Mouse (Mus musculus): ENCODE data around the gene Cldn15. TPM values are rescaled to one million over a fixed set of nuclear protein-coding genes. Genes with fewer than 3 reads are reported as not detected.
"Not testable (repeated sequence)": the region's sequence is repeated elsewhere in the genome, so short reads cannot be mapped to it uniquely, and the experiment has no call there.

Cldn15 gene
- polyA plus RNA-seq, 1 experiment from 2014 or later: 0.28 TPM

GRCm38 (mm10) chr5:136936750-136937149, 29.7 kb upstream of the Cldn15 start:
- no peak overlapping the region for H3K4me3 ChIP-seq
- no peaks in the 10 kb centered on the region for H3K9me3 ChIP-seq
- H3K27ac ChIP-seq (replicated peaks): no peak overlapping the region
- no peak overlapping the region for H3K4me2 ChIP-seq (replicated peaks)
- WGBS: 87% methylated on average over 6 of the region's 6 CpGs
- no peak for ATAC-seq (replicated peaks)
- no peaks in the 10 kb centered on the region for H3K27me3 ChIP-seq
- H3K4me1 ChIP-seq: no peaks in the 10 kb centered on the region
- no peaks in the 10 kb centered on the region for H3K36me3 ChIP-seq
- no peak overlapping the region for H3K9ac ChIP-seq (replicated peaks)

GRCm38 (mm10) chr5:136937621-136938020, 28.8 kb upstream of the Cldn15 start:
- H3K36me3 ChIP-seq: no peaks in the 10 kb centered on the region
- no peaks in the 10 kb centered on the region for H3K4me1 ChIP-seq
- no peak overlapping the region for H3K9ac ChIP-seq (replicated peaks)
- ATAC-seq (replicated peaks): no peak
- no peak overlapping the region for H3K4me3 ChIP-seq
- H3K27me3 ChIP-seq: no peaks in the 10 kb centered on the region
- H3K27ac ChIP-seq (replicated peaks): no peak overlapping the region
- no peaks in the 10 kb centered on the region for H3K9me3 ChIP-seq
- no peak overlapping the region for H3K4me2 ChIP-seq (replicated peaks)
- 92% methylated on average over 5 of the region's 5 CpGs for WGBS

GRCm38 (mm10) chr5:136939284-136939683, 27.1 kb upstream of the Cldn15 start:
- 63% methylated on average over 7 of the region's 7 CpGs for WGBS

GRCm38 (mm10) chr5:136940029-136940428, 26.4 kb upstream of the Cldn15 start:
- H3K27me3 ChIP-seq; H3K4me1 ChIP-seq; H3K4me3 ChIP-seq; H3K27ac ChIP-seq (replicated peaks); H3K9me3 ChIP-seq; H3K9ac ChIP-seq (replicated peaks); H3K4me2 ChIP-seq (replicated peaks); ATAC-seq (replicated peaks); H3K36me3 ChIP-seq: not testable (repeated sequence)
- 91% methylated on average over 6 of the region's 6 CpGs for WGBS

More at GRCm38 (mm10) chr5:136939284-136939683, 27.1 kb upstream of the Cldn15 start:
- Histone ChIP-seq H3K27ac (replicated peaks) (no peak overlapping the region), H3K4me1 (no peaks in the 10 kb centered on the region), H3K4me3 (no peak overlapping the region), H3K9ac (replicated peaks) (no peak overlapping the region), H3K36me3 (no peaks in the 10 kb centered on the region), H3K9me3 (no peaks in the 10 kb centered on the region), H3K4me2 (replicated peaks) (no peak overlapping the region), H3K27me3 (no peaks in the 10 kb centered on the region)
- ATAC-seq (replicated peaks): no peak

- Histone ChIP-seq H3K36me3 (no peaks in the 10 kb centered on the region), H3K27me3 (no peaks in the 10 kb centered on the region), H3K4me2 (replicated peaks) (no peak overlapping the region), H3K27ac (replicated peaks) (no peak overlapping the region), H3K9ac (replicated peaks) (no peak overlapping the region), H3K4me3 (no peak overlapping the region), H3K4me1 (no peaks in the 10 kb centered on the region), H3K9me3 (no peaks in the 10 kb centered on the region)
- WGBS: 91% methylated on average over 12 of the region's 12 CpGs
- ATAC-seq (replicated peaks): no peak
Measured at GRCm38 (mm10) chr5:136940845-136941560, 25.4 kb upstream of the Cldn15 start.

- no peak overlapping the region for H3K4me2 ChIP-seq (replicated peaks)
- H3K9ac ChIP-seq (replicated peaks): no peak overlapping the region
- H3K27ac ChIP-seq (replicated peaks): no peak overlapping the region
- ATAC-seq (replicated peaks): no peak
- no peak overlapping the region for H3K4me3 ChIP-seq
- no peaks in the 10 kb centered on the region for H3K36me3 ChIP-seq
- H3K4me1 ChIP-seq: no peaks in the 10 kb centered on the region
- 79% methylated on average over 3 of the region's 3 CpGs for WGBS
- no peaks in the 10 kb centered on the region for H3K9me3 ChIP-seq
- no peaks in the 10 kb centered on the region for H3K27me3 ChIP-seq
Measured at GRCm38 (mm10) chr5:136942781-136943180, 23.6 kb upstream of the Cldn15 start.

- WGBS: 92% methylated on average over 2 of the region's 2 CpGs
- no peaks in the 10 kb centered on the region for H3K36me3 ChIP-seq
- H3K9ac ChIP-seq (replicated peaks): no peak overlapping the region
- no peak overlapping the region for H3K4me2 ChIP-seq (replicated peaks)
- no peak overlapping the region for H3K27ac ChIP-seq (replicated peaks)
- H3K9me3 ChIP-seq: no peaks in the 10 kb centered on the region
- no peaks in the 10 kb centered on the region for H3K27me3 ChIP-seq
- ATAC-seq (replicated peaks): no peak
- no peak overlapping the region for H3K4me3 ChIP-seq
- no peaks in the 10 kb centered on the region for H3K4me1 ChIP-seq
Measured at GRCm38 (mm10) chr5:136943382-136943781, 23.0 kb upstream of the Cldn15 start.

- no peak overlapping the region for H3K27ac ChIP-seq (replicated peaks)
- no peak overlapping the region for H3K9ac ChIP-seq (replicated peaks)
- no peak for ATAC-seq (replicated peaks)
- no peaks in the 10 kb centered on the region for H3K27me3 ChIP-seq
- H3K4me3 ChIP-seq: no peak overlapping the region
- no peaks in the 10 kb centered on the region for H3K36me3 ChIP-seq
- WGBS: 88% methylated on average over 12 of the region's 12 CpGs
- no peak overlapping the region for H3K4me2 ChIP-seq (replicated peaks)
- no peaks in the 10 kb centered on the region for H3K4me1 ChIP-seq
- no peaks in the 10 kb centered on the region for H3K9me3 ChIP-seq
Measured at GRCm38 (mm10) chr5:136945084-136945483, 21.3 kb upstream of the Cldn15 start.

- Histone ChIP-seq H3K9me3 (no peaks in the 10 kb centered on the region), H3K36me3 (no peaks in the 10 kb centered on the region), H3K9ac (replicated peaks) (no peak overlapping the region), H3K4me2 (replicated peaks) (no peak overlapping the region), H3K27me3 (no peaks in the 10 kb centered on the region), H3K4me1 (no peaks in the 10 kb centered on the region), H3K27ac (replicated peaks) (no peak overlapping the region), H3K4me3 (no peak overlapping the region)
- ATAC-seq (replicated peaks): no peak
Measured at GRCm38 (mm10) chr5:136947874-136948273, 18.5 kb upstream of the Cldn15 start.

- peaks cover 12% of the 10 kb centered on the region for H3K4me1 ChIP-seq
- 83% methylated on average over 14 of the region's 14 CpGs for WGBS
Measured at GRCm38 (mm10) chr5:136949551-136950336, 16.7 kb upstream of the Cldn15 start.

GRCm38 (mm10) chr5:136950521-136950920, 15.9 kb upstream of the Cldn15 start:
- no peak overlapping the region for H3K4me3 ChIP-seq
- H3K4me1 ChIP-seq: peaks cover 19% of the 10 kb centered on the region
- ATAC-seq (replicated peaks): no peak
- H3K9me3 ChIP-seq: no peaks in the 10 kb centered on the region
- no peak overlapping the region for H3K27ac ChIP-seq (replicated peaks)
- no peak overlapping the region for H3K4me2 ChIP-seq (replicated peaks)
- WGBS: 90% methylated on average over 6 of the region's 6 CpGs
- no peak overlapping the region for H3K9ac ChIP-seq (replicated peaks)
- H3K27me3 ChIP-seq: no peaks in the 10 kb centered on the region
- H3K36me3 ChIP-seq: no peaks in the 10 kb centered on the region

More at GRCm38 (mm10) chr5:136949551-136950336, 16.7 kb upstream of the Cldn15 start:
- H3K36me3 ChIP-seq; H3K9ac ChIP-seq (replicated peaks); H3K27ac ChIP-seq (replicated peaks); H3K27me3 ChIP-seq; ATAC-seq (replicated peaks); H3K4me3 ChIP-seq; H3K4me2 ChIP-seq (replicated peaks); H3K9me3 ChIP-seq: not testable (repeated sequence)

GRCm38 (mm10) chr5:136952153-136952552, 14.3 kb upstream of the Cldn15 start:
- ATAC-seq (replicated peaks): no peak
- H3K9ac ChIP-seq (replicated peaks): no peak overlapping the region
- H3K4me1 ChIP-seq: peaks cover 27% of the 10 kb centered on the region
- 0 out of 2 replicates have a peak, but pooled peaks cover 2% of the 10 kb centered on the region for H3K36me3 ChIP-seq
- no peak overlapping the region for H3K4me3 ChIP-seq
- no peak overlapping the region for H3K4me2 ChIP-seq (replicated peaks)
- WGBS: 86% methylated on average over 4 of the region's 4 CpGs
- no peak overlapping the region for H3K27ac ChIP-seq (replicated peaks)
- no peaks in the 10 kb centered on the region for H3K9me3 ChIP-seq
- H3K27me3 ChIP-seq: no peaks in the 10 kb centered on the region
